Mouse (Mus musculus): ENCODE data around the gene Vmac. TPM values are rescaled to one million over a fixed set of nuclear protein-coding genes. Genes with fewer than 3 reads are reported as not detected.

Gene Vmac
- polyA plus RNA-seq, 1 experiment from 2014 or later, result 25.6 TPM

DNA sequence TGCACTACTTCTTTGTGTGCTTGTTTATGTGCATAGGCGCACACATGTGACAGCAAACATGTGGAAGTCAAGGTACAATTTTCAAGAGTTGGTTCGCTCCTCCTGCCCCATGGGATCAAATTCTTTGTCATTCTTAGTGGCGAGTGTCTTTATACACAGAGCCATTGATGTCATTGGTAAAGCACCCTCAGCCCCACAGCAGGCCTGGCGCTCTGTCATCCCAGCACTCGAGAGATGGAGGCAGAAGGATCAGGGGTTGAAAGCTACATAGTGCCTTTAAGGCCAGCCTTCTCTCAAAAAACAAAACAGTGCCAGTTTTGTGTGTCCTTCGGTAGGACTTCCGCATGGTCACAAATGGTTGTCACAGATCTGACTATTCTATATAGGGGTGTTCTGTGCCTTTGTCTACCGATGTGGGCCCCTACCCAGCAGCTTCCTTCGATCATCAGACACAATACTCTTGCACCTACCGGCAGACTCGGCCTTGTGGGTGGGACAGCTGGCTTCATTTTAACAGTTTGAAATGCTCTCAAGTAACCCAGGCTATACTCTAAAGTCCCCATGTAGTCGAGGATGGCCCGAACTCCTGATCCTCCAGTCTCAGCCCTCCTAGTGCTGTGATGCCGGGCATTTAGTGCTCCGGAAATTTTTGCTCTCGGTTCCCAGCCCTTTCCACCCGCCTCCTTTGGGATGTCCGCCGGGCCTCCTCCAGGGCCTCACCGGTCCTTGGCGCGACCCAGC, 1.7 kb downstream of the Vmac start:
- in situ Hi-C loops (cut with MboI; ENCODE audit: low pct_unique_long_range_greater_than_20kb), result loop anchor here (5.0 kb wide), 1 partner anchor 41 kb away; the partner anchor contains the start of gene Nrtn
- ChIA-PET CTCF (interaction anchor here (1.4 to 3.0 kb wide), 2 partner anchors 12 to 22 kb away, joined by 3 to 8 read pairs; no protein-coding TSS in a partner anchor), POLR2A (interaction anchor here (0.7 to 1.2 kb wide), 3 partner anchors 10 to 12 kb away, joined by 3 to 5 read pairs (median 4); no protein-coding TSS in a partner anchor)
- no peak for TF ChIP-seq CTCF (IDR thresholded peaks at IDR 0.05)
- DNase-seq (ENCODE audit: low read depth, low spot score) (no peak), ATAC-seq (no peak)
- H3K27me3 ChIP-seq, result no peaks in the 10 kb centered on the region

DNA sequence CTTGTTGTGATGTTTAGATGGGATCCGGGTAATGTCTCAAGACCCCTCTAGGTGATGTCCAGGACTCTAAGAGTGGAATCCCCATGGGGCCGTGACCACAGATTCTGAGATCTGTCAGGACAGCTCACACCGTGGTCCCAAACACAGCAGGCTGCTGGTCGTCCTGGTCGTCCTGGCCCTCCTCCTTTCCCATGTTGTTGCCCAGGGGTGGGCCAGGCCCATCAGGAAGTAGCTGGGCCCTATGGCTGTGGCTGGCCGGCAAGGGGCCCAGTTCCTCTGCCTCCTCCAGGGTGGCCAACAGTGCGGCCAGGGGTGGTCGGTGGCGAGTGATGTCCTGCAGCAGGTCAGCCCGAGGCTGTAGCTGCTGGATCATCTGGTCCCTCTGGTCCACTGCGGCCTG, 2.5 kb downstream of the Vmac start:
- H3K27me3 ChIP-seq, result no peaks in the 10 kb centered on the region
- ChIA-PET POLR2A (interaction anchor here (0.7 to 1.2 kb wide), 2 partner anchors 9 to 11 kb away, joined by 3 to 4 read pairs; no protein-coding TSS in a partner anchor), CTCF (interaction anchor here (1.4 to 3.0 kb wide), 2 partner anchors 11 to 23 kb away, joined by 3 to 8 read pairs; no protein-coding TSS in a partner anchor)
- DNase-seq (ENCODE audit: low read depth, low spot score) (no peak), ATAC-seq (no peak)
- TF ChIP-seq CTCF (IDR thresholded peaks at IDR 0.05), result no peak
- in situ Hi-C loops (cut with MboI; ENCODE audit: low pct_unique_long_range_greater_than_20kb), result loop anchor here (5.0 kb wide), 1 partner anchor 42 kb away; the partner anchor contains the start of gene Nrtn

DNA sequence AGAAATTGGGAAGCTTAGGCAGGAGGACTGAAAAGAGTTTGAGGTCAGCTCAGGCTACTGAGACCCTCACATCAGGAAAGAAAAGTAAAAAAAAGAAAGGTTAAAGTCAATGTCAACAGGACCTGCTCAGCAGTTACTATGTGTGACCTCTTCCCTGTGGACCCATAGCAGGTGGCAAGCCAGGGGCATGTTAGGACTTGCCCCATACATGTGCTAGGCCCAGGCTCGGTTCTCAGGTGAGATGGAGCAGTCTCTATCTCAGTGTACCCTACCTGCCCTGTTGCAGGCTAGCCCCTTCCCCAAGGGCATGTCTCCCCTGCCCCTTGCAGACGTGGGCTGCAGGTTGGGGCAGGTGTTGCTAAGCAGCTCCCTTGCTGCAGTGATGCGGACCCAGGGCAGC, 8.1 kb downstream of the Vmac start:
- ATAC-seq, result no peak
- DNase-seq (ENCODE audit: low read depth, low spot score), result no peak
- in situ Hi-C loops (cut with MboI; ENCODE audit: low pct_unique_long_range_greater_than_20kb), result no loop called here
- ChIA-PET POLR2A (interaction anchor here (2.2 kb wide), 1 partner anchor 12 kb away, joined by 6 read pairs; no protein-coding TSS in a partner anchor), CTCF (no interaction called here)
- no peaks in the 10 kb centered on the region for H3K27me3 ChIP-seq
- no peak for TF ChIP-seq CTCF (IDR thresholded peaks at IDR 0.05)

DNA sequence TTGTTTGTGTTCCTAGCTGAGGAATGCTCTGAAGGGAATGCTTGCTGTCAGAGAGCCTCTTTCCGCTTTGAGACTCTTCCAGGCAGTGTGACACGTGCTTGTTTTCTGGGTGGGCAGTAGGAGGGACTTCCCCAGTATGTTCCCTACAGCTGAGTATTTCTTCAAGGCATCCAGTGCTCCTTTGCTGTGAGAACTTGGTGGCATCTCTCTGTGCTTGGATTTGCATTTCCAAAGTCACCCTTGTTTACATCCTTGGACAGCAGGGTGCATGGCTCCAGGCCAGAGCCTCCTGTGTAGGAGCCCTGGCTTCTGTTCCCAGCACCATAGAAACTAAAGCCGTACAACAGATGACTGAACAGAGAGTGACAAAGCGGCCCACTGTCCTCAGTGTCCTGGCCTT, 9.1 kb downstream of the Vmac start:
- H3K27me3 ChIP-seq, result no peaks in the 10 kb centered on the region
- DNase-seq (ENCODE audit: low read depth, low spot score) (no peak), ATAC-seq (no peak)
- no peak for TF ChIP-seq CTCF (IDR thresholded peaks at IDR 0.05)
- CTCF ChIA-PET, result interaction anchor here (1.0 kb wide), 1 partner anchor 49 kb away, joined by 3 read pairs; the partner anchor contains the start of gene Nrtn
- POLR2A ChIA-PET, result interaction anchor here (2.2 kb wide), 1 partner anchor 11 kb away, joined by 6 read pairs; no protein-coding TSS in a partner anchor
- in situ Hi-C loops (cut with MboI; ENCODE audit: low pct_unique_long_range_greater_than_20kb), result no loop called here

DNA sequence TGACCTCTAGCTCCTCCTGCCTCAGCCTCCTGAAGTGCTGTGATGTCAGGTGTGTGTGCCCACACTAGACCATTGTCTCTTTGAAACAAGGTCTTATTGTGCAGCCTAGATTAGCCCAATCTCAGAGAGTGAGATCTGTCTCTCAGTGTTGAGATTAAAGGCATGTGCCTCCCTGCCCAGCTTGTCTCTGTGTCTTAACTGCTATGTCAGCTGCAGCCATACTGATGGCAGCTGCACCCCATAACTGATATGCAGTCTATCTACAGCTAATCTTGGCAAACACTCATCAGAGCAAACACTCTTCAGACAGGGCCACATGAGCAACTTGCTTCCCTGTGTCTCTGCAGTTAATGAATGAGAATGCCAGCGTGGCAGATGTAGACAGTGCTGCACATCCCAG, 11.3 kb downstream of the Vmac start:
- ATAC-seq, result no peak
- in situ Hi-C loops (cut with MboI; ENCODE audit: low pct_unique_long_range_greater_than_20kb), result no loop called here
- H3K27me3 ChIP-seq, result no peaks in the 10 kb centered on the region
- no peak for TF ChIP-seq CTCF (IDR thresholded peaks at IDR 0.05)
- ChIA-PET POLR2A (interaction anchor here (1.0 kb wide), 1 partner anchor 9 kb away, joined by 3 read pairs; no protein-coding TSS in a partner anchor), CTCF (interaction anchor here (0.7 to 1.8 kb wide), 4 partner anchors 8 to 26 kb away, joined by 3 to 5 read pairs (median 3); no protein-coding TSS in a partner anchor)
- DNase-seq (ENCODE audit: low read depth, low spot score), result no peak

DNA sequence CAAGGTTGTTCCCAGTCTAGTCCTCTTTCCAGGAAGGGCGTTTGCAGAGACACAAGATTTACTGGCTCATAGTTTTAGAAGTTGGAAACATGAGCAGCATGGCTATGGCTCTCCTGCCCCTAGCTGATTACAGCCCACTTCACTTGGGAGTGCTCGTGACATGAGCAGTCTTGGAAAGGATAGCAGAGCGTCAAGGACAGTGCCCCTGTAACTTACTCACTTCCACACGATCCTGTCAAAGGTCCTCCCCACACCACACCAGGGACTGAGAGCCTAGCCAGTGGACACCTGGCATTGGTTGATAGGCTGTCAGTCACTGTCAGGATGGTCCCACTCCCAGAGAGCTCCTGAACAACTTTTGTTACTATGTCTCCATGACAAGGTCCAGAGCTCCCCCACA, 14.8 kb downstream of the Vmac start:
- DNase-seq (ENCODE audit: low read depth, low spot score), result no peak
- no peak for TF ChIP-seq CTCF (IDR thresholded peaks at IDR 0.05)
- CTCF ChIA-PET, result interaction anchor here (2.5 kb wide), 1 partner anchor 12 kb away, joined by 8 read pairs; no protein-coding TSS in a partner anchor
- H3K27me3 ChIP-seq, result no peaks in the 10 kb centered on the region
- POLR2A ChIA-PET, result no interaction called here
- no peak for ATAC-seq
- in situ Hi-C loops (cut with MboI; ENCODE audit: low pct_unique_long_range_greater_than_20kb), result no loop called here

DNA sequence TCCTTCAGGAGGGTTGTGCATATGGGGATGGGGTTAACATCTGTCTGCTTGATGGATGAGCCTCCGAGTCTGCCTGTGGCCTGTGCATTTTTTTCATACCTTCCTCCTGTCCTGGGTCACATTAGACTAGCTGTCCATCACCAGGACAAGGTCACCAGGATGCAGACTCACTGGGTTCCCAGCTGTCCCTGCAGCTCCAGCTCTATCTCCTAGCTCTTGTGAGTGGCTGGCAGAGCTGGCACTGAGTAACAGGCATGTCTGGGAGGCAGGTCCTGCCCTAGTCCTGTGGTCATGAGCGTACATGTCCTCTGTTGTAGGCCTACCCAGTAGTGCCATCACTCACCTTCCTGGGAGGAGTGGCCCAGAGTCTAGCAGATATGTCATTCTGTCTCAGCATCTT, 17.4 kb downstream of the Vmac start:
- in situ Hi-C loops (cut with MboI; ENCODE audit: low pct_unique_long_range_greater_than_20kb), result no loop called here
- ChIA-PET CTCF (no interaction called here), POLR2A (interaction anchor here (1.3 kb wide), 1 partner anchor 9 kb away, joined by 3 read pairs; no protein-coding TSS in a partner anchor)
- no peak for TF ChIP-seq CTCF (IDR thresholded peaks at IDR 0.05)
- no peak for ATAC-seq
- no peaks in the 10 kb centered on the region for H3K27me3 ChIP-seq
- no peak for DNase-seq (ENCODE audit: low read depth, low spot score)

DNA sequence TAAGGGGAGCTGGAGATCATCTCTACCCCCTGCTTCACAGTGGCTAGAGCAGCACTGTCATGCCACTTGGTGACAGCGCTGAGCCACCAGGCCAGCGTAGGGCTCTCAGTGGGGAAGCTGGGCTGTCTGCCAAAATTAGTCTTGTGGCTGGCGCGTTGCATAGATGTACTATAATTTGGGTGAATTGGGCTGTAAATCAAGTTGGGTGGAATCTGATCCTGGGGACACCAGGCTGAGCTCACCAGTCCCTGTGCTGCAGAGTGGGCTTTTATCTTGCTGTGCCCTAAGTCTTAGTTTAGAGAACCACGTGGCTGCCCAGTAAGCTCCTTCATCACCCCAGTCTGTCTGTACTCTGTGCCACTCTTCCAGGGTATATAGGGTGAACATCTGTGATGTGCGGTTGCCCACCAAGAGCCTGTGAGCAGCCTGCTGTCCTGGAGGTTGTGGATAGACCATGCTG, 23.9 kb downstream of the Vmac start:
- no peak for TF ChIP-seq CTCF (IDR thresholded peaks at IDR 0.05)
- no peaks in the 10 kb centered on the region for H3K27me3 ChIP-seq
- ChIA-PET CTCF (interaction anchor here (0.7 to 1.0 kb wide), 3 partner anchors 13 to 18 kb away, joined by 3 read pairs; no protein-coding TSS in a partner anchor), POLR2A (interaction anchor here (0.7 kb wide), 1 partner anchor 11 kb away, joined by 4 read pairs; no protein-coding TSS in a partner anchor)
- DNase-seq (ENCODE audit: low read depth, low spot score), result peak; percentile 33
- ATAC-seq, result peak; percentile 46
- in situ Hi-C loops (cut with MboI; ENCODE audit: low pct_unique_long_range_greater_than_20kb), result no loop called here

DNA sequence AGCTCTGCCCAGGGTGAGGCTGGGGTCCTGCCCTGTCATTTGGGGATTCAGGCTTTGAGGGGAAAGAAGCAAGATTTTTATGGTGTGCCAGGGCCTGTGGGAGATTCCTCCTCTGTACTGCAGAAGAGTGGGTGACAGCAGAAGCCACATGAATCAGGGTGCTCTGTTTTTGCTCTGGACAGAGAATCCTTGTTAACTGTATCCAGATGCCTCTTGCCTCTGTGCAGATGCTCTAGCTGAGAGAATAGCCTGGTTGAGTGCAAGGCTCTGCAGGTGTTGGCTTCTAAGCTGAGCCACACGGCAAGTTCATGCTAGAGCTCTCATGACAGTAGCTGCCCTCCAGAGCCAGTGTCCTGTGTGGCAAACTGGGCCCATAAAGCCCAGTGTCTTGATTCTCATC, 24.4 kb downstream of the Vmac start:
- ATAC-seq, result no peak
- POLR2A ChIA-PET, result interaction anchor here (0.7 kb wide), 1 partner anchor 11 kb away, joined by 4 read pairs; no protein-coding TSS in a partner anchor
- DNase-seq (ENCODE audit: low read depth, low spot score), result no peak
- CTCF ChIA-PET, result interaction anchor here (0.9 to 1.0 kb wide), 2 partner anchors 14 kb away, joined by 3 read pairs; no protein-coding TSS in a partner anchor
- no peaks in the 10 kb centered on the region for H3K27me3 ChIP-seq
- in situ Hi-C loops (cut with MboI; ENCODE audit: low pct_unique_long_range_greater_than_20kb), result no loop called here
- no peak for TF ChIP-seq CTCF (IDR thresholded peaks at IDR 0.05)

DNA sequence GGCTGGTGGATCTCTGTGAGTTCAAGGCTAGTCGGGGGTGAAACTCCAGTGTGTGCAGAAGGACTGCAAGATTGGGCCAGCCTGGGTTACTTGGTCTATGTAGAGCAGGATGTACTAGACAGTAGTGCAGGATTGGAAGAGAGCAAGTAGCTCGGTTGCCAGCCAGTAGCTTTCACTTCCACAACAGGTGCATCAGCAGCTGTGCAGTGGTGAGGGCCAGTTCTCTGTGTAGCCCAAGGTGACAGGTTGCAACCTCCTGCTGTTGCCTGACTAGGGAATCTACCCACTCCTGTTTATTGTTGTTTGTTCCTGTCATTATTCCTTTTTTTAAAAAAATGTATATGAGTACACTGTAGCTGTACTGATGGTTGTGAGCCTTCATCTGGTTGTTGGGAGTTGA, 29.1 kb downstream of the Vmac start:
- DNase-seq (ENCODE audit: low read depth, low spot score) (no peak), ATAC-seq (no peak)
- POLR2A ChIA-PET, result no interaction called here
- in situ Hi-C loops (cut with MboI; ENCODE audit: low pct_unique_long_range_greater_than_20kb), result no loop called here
- CTCF ChIA-PET, result no interaction called here
- TF ChIP-seq CTCF (IDR thresholded peaks at IDR 0.05), result no peak
- no peaks in the 10 kb centered on the region for H3K27me3 ChIP-seq

DNA sequence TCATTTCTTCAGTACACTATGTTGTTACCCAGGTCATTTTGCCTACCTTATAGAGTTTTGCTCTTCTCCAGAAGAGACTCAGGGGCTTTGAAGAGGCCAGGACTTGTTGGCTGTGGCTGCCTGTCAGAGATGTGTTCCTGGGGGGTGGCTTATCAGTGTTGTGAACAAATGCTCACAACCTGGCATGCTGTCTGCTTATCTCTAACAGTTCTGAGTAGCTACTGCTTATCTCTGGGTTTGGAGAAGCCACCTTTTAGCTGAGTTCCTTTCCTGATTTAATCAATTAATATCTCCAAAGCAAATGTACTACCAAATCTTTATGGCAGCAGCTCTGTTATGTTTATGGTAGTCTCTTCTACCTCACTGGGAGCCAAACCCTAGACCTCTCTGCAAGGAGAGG, 29.8 kb downstream of the Vmac start:
- no peak for ATAC-seq
- ChIA-PET POLR2A (interaction anchor here (1.7 kb wide), 1 partner anchor 11 kb away, joined by 5 read pairs; no protein-coding TSS in a partner anchor), CTCF (no interaction called here)
- DNase-seq (ENCODE audit: low read depth, low spot score), result no peak
- in situ Hi-C loops (cut with MboI; ENCODE audit: low pct_unique_long_range_greater_than_20kb), result no loop called here
- no peaks in the 10 kb centered on the region for H3K27me3 ChIP-seq
- no peak for TF ChIP-seq CTCF (IDR thresholded peaks at IDR 0.05)
